Mouse (Mus musculus) heart, embryonic 16.5 days (tissue): ENCODE measurements at regions not wholly inside any gene's neighbourhood (a gene's known extent, or its start where the extent isn't known, plus 50 kb on each side); places are given as distances from the start of the nearest gene placed in this dataset.
A peak's percentile ranks its signal among the peaks of the same experiment; 100 is the strongest.

Experiments
- ATAC-seq: fragments of 200-750 bp; cut with Nextera tagmentation; replicated peaks from 2 replicates; pipeline ENCODE4 v1.8.0; 2017; ENCODE audit warnings: moderate number of reproducible peaks; ENCODE audit not compliant: insufficient read depth, low FRiP score; ENCODE audit errors: extremely low read depth
- H3K27ac ChIP-seq: fragments of 300-500 bp; sonication (generic); 2 replicates; pipeline ENCODE4 v1.5.1; 2014; ENCODE audit warnings: mild to moderate bottlenecking, low read length, control low read depth, moderate library complexity
- H3K27me3 ChIP-seq: fragments of 300-500 bp; sonication (generic); 2 replicates; pipeline ENCODE4 v1.6.1; 2014; ENCODE audit warnings: low read length, mixed read lengths; ENCODE audit not compliant: control insufficient read depth, insufficient read depth
- H3K36me3 ChIP-seq: fragments of 300-500 bp; sonication (generic); 2 replicates; pipeline ENCODE4 v1.6.1; 2014; ENCODE audit not compliant: control insufficient read depth, insufficient read depth
- H3K4me1 ChIP-seq: fragments of 300-500 bp; sonication (generic); 2 replicates; pipeline ENCODE4 v1.6.1; 2014; ENCODE audit warnings: low read length, mixed read lengths; ENCODE audit not compliant: control insufficient read depth, insufficient read depth
- H3K4me2 ChIP-seq: fragments of 300-500 bp; sonication (generic); 2 replicates; pipeline ENCODE4 v1.6.1; 2014; ENCODE audit warnings: low read depth, mild to moderate bottlenecking, control low read depth, low read length
- H3K4me3 ChIP-seq: fragments of 300-500 bp; sonication (generic); 2 replicates; pipeline ENCODE4 v1.5.1; 2014; ENCODE audit warnings: mild to moderate bottlenecking, control low read depth, low read length
- H3K9ac ChIP-seq: fragments of 300-500 bp; sonication (generic); 2 replicates; pipeline ENCODE4 v1.6.1; 2014; ENCODE audit warnings: low read length, control low read depth
- H3K9me3 ChIP-seq: fragments of 300-500 bp; sonication (generic); replicated peaks from 2 replicates; pipeline ENCODE4 v1.6.1; 2016; ENCODE audit warnings: low read length; ENCODE audit not compliant: control insufficient read depth
- WGBS: fragments of 180-500 bp; shearing (Covaris S2); extraction: QIAGEN DNeasy Blood & Tissue Kit; methylation state at CpG from one replicate; pipeline ENCODE4 v1.1.7; 2014; 5-methylcytosine and 5-hydroxymethylcytosine counted together

- WGBS: 66% methylated on average over 7 of the region's 7 CpGs
- H3K4me2 ChIP-seq: no peak overlapping the region
- ATAC-seq: no peak
- H3K27me3 ChIP-seq: no peaks in the 10 kb centered on the region
- H3K4me3 ChIP-seq: no peak overlapping the region
- no peaks in the 10 kb centered on the region; the same call in 1 of the 2 replicates for H3K4me1 ChIP-seq
- H3K9me3 ChIP-seq: no peaks in the 10 kb centered on the region
- H3K36me3 ChIP-seq: no peaks in the 10 kb centered on the region
- H3K27ac ChIP-seq: no peak overlapping the region
- no peak overlapping the region for H3K9ac ChIP-seq
Observed at GRCm38 (mm10) chr4:150717866-150718265, 65.9 kb upstream of the Slc45a1 start.

- Histone ChIP-seq H3K4me3 (no peak overlapping the region), H3K4me1 (no peaks in the 10 kb centered on the region; the same call in 1 of the 2 replicates), H3K9ac (no peak overlapping the region), H3K4me2 (no peak overlapping the region), H3K27me3 (no peaks in the 10 kb centered on the region), H3K27ac (no peak overlapping the region), H3K36me3 (no peaks in the 10 kb centered on the region), H3K9me3 (no peaks in the 10 kb centered on the region)
- WGBS: 72% methylated on average over 2 of the region's 2 CpGs
- ATAC-seq: no peak
Observed at GRCm38 (mm10) chr4:150715051-150715450, 63.1 kb upstream of the Slc45a1 start.

GRCm38 (mm10) chr4:150713291-150713690 is 61.3 kb upstream of the Slc45a1 start:
- no peak for ATAC-seq
- Histone ChIP-seq H3K27me3 (no peaks in the 10 kb centered on the region), H3K9ac (no peak overlapping the region), H3K36me3 (no peaks in the 10 kb centered on the region), H3K4me2 (no peak overlapping the region), H3K4me1 (peaks cover 3% of the 10 kb centered on the region; the same call in 1 of the 2 replicates), H3K9me3 (no peaks in the 10 kb centered on the region), H3K4me3 (no peak overlapping the region), H3K27ac (peak overlapping the region; percentile 36; the same call in 1 of the 2 replicates)
- 34% methylated on average over 5 of the region's 5 CpGs for WGBS

- Histone ChIP-seq H3K4me1 (peaks cover 3% of the 10 kb centered on the region; the same call in 1 of the 2 replicates), H3K9ac (no peak overlapping the region), H3K9me3 (no peaks in the 10 kb centered on the region), H3K27me3 (no peaks in the 10 kb centered on the region), H3K4me2 (no peak overlapping the region), H3K4me3 (no peak overlapping the region), H3K27ac (peak overlapping the region; percentile 36; the same call in 1 of the 2 replicates), H3K36me3 (no peaks in the 10 kb centered on the region)
- ATAC-seq: no peak; the same call in 1 of the 2 replicates
- WGBS: 44% methylated on average over 10 of the region's 10 CpGs
Observed at GRCm38 (mm10) chr4:150712856-150713255, 60.9 kb upstream of the Slc45a1 start.

GRCm38 (mm10) chr4:150711646-150712045 is 59.7 kb upstream of the Slc45a1 start:
- H3K27ac ChIP-seq: no peak overlapping the region
- no peaks in the 10 kb centered on the region for H3K27me3 ChIP-seq
- no peak overlapping the region for H3K4me2 ChIP-seq
- H3K36me3 ChIP-seq: no peaks in the 10 kb centered on the region
- no peak overlapping the region for H3K4me3 ChIP-seq
- no peak overlapping the region for H3K9ac ChIP-seq
- peaks cover 13% of the 10 kb centered on the region; the same call in 1 of the 2 replicates for H3K4me1 ChIP-seq
- no peak for ATAC-seq
- H3K9me3 ChIP-seq: no peaks in the 10 kb centered on the region
- 92% methylated on average over 6 of the region's 6 CpGs for WGBS

GRCm38 (mm10) chr4:150709391-150710130 is 57.6 kb upstream of the Slc45a1 start:
- Histone ChIP-seq H3K4me2 (no peak overlapping the region), H3K36me3 (no peaks in the 10 kb centered on the region), H3K4me1 (peaks cover 15% of the 10 kb centered on the region; the same call in 1 of the 2 replicates), H3K27me3 (no peaks in the 10 kb centered on the region), H3K9ac (no peak overlapping the region), H3K27ac (no peak overlapping the region), H3K4me3 (no peak overlapping the region), H3K9me3 (no peaks in the 10 kb centered on the region)
- WGBS: 45% methylated on average over 11 of the region's 11 CpGs
- ATAC-seq: no peak

GRCm38 (mm10) chr4:150708572-150708984 is 56.6 kb upstream of the Slc45a1 start:
- no peak overlapping the region for H3K9ac ChIP-seq
- H3K36me3 ChIP-seq: no peaks in the 10 kb centered on the region
- WGBS: 74% methylated on average over 4 of the region's 4 CpGs
- no peak overlapping the region for H3K27ac ChIP-seq
- no peak overlapping the region for H3K4me2 ChIP-seq
- H3K4me1 ChIP-seq: peaks cover 15% of the 10 kb centered on the region; the same call in 1 of the 2 replicates
- no peaks in the 10 kb centered on the region for H3K9me3 ChIP-seq
- H3K4me3 ChIP-seq: no peak overlapping the region
- H3K27me3 ChIP-seq: no peaks in the 10 kb centered on the region
- ATAC-seq: no peak

- H3K9me3 ChIP-seq: no peaks in the 10 kb centered on the region
- ATAC-seq: no peak
- H3K4me1 ChIP-seq: peaks cover 15% of the 10 kb centered on the region; the same call in 1 of the 2 replicates
- 0 out of 2 replicates have a peak overlapping the region, but pooled peaks have one; percentile 12 for H3K9ac ChIP-seq
- H3K27me3 ChIP-seq: no peaks in the 10 kb centered on the region
- no peak overlapping the region for H3K4me2 ChIP-seq
- no peaks in the 10 kb centered on the region for H3K36me3 ChIP-seq
- no peak overlapping the region for H3K4me3 ChIP-seq
- WGBS: 65% methylated on average over 20 of the region's 20 CpGs
- H3K27ac ChIP-seq: no peak overlapping the region
Observed at GRCm38 (mm10) chr4:150707725-150708571, 56.0 kb upstream of the Slc45a1 start.
